Mouse (Mus musculus) common myeloid progenitor, adult 5-6 weeks (primary cell): ENCODE data around the gene Hltf. TPM values are rescaled to one million over a fixed set of nuclear protein-coding genes. Genes with fewer than 3 reads are reported as not detected.
A peak's percentile ranks its signal among the peaks of the same experiment; 100 is the strongest.

Experiments
- ATAC-seq: replicated peaks from 2 replicates; pipeline ENCODE4 v1.8.0; 2016; ENCODE audit warnings: low read depth, mild to moderate bottlenecking, moderate TSS enrichment, inconsistent platforms; ENCODE audit not compliant: poor library complexity, severe bottlenecking
- total RNA-seq: library from RNA; stranded (forward); fragments of 200-1000, 187-1606 nt; gene quantifications from 2 replicates; pipeline ENCODE4 v1.2.3, GENCODE M21; 2017

Gene Hltf
- total RNA-seq, 1 experiment from 2014 or later = 39.1 TPM

- no peak for ATAC-seq
Observed at GRCm38 (mm10) chr3:20082161-20082560, 24.6 kb downstream of the Hltf start.

GRCm38 (mm10) chr3:20103830-20104229, 46.2 kb downstream of the Hltf start:
- no peak for ATAC-seq

GRCm38 (mm10) chr3:20104318-20104717, 46.7 kb downstream of the Hltf start:
- peak; percentile 67 for ATAC-seq

DNA sequence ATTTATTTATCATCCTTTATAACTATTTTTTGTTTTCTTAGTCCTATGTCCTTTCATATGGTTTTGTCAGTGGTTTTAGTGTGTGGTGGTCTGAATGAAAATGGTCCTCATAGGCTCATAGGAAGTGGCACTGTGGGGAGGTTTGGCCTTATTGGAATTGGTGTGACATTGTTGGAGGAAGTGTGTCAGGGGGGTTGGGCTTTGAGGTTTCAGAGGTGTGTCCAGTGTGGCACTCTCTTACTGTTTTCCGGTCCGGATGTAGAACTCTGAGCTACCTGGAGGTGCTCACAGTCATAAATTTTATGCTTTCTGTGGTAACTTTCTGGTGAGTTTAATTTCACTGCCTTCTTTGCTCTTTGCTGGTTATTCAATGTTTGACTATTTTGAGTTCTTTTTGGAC, 47.2 kb downstream of the Hltf start:
- peak; percentile 93 for ATAC-seq

DNA sequence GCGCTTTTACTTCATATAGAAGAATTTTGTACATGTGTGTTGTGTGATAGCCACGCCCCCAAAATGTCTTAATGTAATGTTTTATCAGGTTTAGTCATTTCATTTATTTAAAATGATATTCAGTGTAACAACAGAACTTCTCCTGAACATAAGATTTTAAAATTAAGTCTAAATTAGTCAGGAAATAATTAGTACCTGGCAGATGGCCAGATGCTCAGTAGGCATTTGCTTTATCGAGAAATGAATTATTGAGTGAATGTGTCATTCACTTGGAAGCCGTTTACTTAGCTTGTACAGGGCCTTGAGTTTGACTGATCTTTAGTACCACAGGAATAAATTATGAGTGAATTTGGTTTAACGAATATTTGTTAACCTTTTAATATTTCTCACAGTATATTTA, 51.3 kb downstream of the Hltf start:
- ATAC-seq = no peak

DNA sequence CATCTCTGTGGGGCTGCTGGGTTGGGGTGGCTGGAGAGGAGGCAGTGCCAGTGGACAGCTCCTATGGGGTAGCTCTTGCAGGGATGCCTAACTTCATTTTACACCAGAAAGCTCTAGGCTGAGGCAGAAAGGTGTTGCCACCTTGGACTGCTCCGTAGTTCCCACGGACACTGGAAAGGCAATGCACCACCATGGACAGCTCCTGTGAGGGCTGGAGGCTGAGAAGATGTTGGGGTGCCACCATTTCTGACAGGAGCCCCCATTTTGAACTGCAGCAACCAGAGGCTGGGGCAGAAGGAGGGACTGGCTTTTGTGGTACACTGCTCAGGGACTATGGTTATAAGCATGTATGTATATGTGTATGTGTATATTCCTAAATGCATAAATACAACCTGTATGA, 54.3 kb downstream of the Hltf start:
- ATAC-seq = no peak

DNA sequence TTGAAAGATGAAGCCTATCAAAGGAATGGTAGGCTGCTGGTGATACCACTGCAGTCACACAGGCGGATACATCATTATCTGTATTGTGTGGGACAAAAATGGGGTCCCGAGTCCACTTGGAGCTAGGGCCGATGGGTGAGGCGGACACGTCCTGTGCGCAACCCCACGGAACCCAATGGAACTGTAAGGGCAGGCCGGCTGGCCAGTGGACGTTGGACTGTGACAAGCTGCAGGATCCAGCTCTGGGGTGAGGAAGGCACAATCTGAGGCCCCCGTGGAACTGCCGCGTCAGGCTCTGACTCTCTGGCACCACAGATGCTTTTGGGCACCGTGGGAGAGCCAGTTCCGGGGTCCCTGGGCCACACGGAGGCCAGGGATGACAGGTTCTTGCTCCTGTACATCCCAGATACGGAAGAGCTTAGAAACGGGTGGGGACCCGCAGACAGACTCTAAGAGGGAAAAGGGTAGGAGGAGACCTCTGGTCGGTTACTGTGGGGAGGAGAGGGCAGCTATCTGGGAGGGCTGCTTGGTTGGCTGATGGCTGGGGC, 61.5 kb downstream of the Hltf start:
- ATAC-seq = no peak

- no peak for ATAC-seq
Observed at GRCm38 (mm10) chr3:20119686-20120244, 62.2 kb downstream of the Hltf start.

DNA sequence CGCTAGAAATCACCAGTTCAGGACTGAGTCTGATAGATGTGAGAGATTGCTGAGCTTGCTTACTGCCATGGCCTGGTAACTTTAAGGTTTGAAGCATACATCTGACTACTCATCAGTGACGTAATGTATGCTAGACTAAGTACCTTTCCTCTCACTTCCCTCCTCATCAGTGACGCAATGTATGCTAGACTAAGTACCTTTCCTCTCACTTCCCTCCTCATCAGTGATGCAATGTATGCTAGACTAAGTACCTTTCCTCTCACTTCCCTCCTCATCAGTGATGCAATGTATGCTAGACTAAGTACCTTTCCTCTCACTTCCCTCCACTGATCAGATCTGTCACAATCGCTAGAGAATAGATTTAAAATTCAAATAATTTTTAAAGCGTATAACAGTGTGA, 64.0 kb downstream of the Hltf start:
- peak; percentile 87 for ATAC-seq

- ATAC-seq = no peak
Observed at GRCm38 (mm10) chr3:20125604-20126003, 68.0 kb downstream of the Hltf start.

DNA sequence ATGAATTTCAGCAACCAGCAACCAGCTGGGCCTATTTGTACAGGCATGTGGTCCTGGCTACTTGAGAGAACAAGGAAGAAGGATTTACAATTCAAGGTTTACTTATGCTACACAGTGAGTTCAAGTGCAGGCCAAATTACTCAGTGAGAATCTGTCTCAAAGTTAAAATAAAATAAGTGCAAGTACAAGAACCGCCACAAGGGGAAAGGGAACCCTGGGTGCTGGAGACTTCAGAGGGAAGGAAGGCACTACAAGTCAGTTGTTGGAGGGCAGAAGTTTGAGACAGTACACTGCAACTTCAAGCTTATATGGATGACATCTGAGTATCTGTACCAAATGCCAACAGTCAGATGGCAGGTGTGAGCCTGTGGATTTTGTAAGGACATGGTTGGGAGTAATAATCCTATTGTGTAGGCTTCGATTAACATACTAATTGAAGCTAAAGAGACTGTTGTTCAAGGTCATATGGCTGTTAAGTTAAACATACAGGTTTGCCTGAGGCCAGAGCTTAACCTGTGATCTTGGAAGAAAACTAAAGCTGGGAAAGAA, 69.5 kb downstream of the Hltf start:
- ATAC-seq = peak; percentile 77

DNA sequence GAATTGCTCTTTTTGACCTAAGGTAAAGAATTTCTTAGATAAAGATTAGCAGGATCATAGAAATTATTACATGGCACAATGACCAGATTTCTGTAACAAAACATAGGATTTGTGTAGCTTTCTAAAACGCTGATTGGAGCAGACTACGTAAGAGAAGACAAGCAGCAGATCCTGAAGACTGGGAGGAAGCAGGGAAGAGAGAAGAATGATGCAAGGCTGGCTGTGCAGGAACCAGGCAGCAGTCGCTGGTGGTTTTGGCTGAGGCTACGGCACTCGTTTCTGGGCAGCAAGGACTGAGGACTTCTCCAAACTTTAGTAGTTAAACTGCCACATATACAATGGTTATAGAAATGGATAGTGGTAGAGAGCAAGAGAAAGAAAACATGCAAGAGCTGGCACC, 71.9 kb downstream of the Hltf start:
- ATAC-seq = 0 out of 2 replicates have a peak, but pooled peaks have one; percentile 26

- peak; percentile 37; the same call in 1 of the 2 replicates for ATAC-seq
Observed at GRCm38 (mm10) chr3:20130456-20131349, 73.1 kb downstream of the Hltf start.

- ATAC-seq = no peak
Observed at GRCm38 (mm10) chr3:20131350-20131720, 73.7 kb downstream of the Hltf start.

DNA sequence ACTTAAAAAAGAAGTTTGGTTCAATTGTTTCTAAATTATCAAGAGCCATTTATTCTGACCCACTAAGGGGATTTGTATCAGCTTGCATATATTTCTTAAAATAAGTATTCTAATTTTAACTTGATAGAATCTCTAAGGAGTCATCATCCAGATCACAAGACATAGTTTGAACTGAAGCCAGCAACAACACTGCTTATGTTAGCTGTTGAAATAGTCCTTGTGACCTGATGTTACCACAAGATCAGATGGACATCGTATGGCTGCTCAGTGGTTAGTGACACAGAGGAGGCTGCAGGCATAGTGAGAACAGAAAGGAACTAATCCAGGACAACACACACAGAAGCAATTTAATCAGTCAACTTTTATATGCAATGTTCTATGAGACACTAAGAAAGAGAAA, 75.1 kb downstream of the Hltf start:
- no peak for ATAC-seq

DNA sequence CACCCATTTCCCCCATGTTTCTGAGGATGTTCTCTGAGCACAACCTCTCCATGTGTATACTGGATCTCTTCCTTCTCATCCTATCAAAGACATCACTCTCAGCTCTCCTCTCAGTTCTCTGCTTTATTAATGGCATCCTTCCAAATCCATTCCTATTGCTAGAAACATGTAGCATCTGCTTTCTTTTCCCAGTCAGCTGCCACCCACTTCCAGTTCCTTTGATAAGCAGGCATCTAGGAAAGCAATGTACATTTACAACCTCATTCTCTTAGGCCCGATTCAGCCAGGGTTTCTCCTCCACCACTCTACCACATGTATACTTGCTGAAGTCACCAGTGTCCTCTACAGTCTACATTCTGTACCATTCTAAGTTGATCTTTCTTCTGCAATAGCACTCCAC, 76.1 kb downstream of the Hltf start:
- no peak for ATAC-seq

DNA sequence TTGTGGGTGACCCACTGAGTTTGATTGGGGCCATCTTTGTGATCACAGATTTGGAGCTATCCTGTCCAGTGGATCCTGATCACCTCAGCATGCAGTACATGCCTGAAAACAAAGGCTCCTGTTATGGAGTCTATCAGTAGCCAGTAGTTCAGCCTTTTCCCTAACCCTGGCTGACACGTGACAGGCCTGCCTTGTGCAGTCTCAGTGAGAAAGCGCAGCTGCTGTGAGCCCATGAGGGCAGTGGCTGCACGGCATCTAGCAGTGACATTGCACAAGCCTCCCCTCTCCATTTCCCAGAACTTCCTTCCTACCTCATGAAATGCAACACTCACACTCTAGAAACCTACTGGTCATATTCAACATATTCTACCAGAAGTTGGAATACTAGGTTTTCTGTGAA, 76.9 kb downstream of the Hltf start:
- ATAC-seq = peak; percentile 38

- peak; percentile 86 for ATAC-seq
Observed at GRCm38 (mm10) chr3:20136868-20137581, 79.4 kb downstream of the Hltf start.

DNA sequence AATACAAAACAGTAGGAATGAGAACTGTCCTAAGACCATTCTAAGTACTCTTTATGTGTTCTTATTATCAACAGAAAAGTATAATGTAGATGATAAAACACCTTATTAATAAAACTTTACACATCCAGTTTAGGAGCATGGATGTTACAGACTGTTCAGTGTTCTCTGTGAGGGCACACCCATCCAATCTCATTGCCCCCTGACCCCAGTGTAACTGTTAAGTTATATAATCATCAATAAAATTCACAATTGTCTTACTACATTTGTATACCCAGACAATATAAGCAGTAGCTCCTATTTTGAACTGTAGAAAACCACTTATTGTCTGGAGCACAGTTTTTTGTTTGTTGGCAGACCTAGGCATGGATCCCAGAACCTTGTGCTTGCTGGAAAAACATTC, 83.6 kb downstream of the Hltf start:
- ATAC-seq = no peak

GRCm38 (mm10) chr3:20141679-20142078, 84.1 kb downstream of the Hltf start:
- no peak for ATAC-seq
